Mouse (Mus musculus) left cerebral cortex, postnatal 25 days (tissue): Measurements from ENCODE around the gene Nynrin. TPM values are rescaled to one million over a fixed set of nuclear protein-coding genes. Genes with fewer than 3 reads are reported as not detected.

Experiments
- DNase-seq, 2 experiments: peaks; one replicate each; pipeline ENCODE4 v3.0.0; 2022; ENCODE audit warnings: low spot score in 2 of 2, mixed read lengths in 1 of 2
- intact Hi-C: fragments of 180-260 bp; cut with DNase I; formaldehyde crosslinking; loops from one replicate; pipeline ENCODE4 v1.15.1; 2025
- total RNA-seq, 2 experiments: library from RNA; stranded (reverse); gene quantifications; 2 replicates each; pipeline ENCODE4 v1.2.3; 2021

Gene Nynrin
- total RNA-seq, 2 experiments from 2014 or later, result 6.5 to 10.5 TPM

DNA sequence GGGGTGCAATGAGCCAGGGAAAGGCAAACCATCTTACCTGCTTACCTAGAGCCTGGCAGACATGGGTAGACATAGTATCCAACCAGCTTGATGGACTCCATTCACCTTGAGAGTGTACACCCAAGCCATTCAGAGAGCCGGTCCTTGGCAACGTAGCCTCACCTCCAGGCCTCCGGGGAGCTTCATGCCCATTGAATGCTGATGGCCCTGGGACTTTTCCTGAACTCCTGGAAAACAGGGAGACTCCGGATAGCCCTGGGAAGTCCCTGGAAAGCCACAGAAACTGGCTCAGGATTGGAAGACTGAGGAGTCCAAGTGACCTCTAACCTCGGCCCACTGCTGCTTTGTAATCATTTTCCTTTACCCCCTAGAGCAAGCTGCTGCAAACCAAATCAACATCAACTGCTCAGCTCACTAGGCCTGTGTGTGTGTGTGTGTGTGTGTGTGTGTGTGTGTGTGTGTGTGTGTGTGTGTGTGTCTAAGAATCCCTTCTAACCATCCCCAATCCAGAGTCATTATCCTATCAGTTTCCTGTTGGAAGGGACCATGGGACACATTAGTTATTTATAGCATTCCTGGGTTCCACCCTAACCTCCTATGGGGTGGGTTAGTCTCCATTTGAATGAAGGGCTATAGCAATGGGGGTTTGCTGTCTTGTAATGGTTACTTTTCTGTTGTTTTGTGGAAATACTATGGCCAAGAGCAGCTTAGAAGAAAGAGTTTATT is 18.8 kb upstream of the Nynrin start:
- no peak for DNase-seq
- intact Hi-C loops, result loop anchor here (10.0 kb wide), 1 partner anchor 130 kb away; no protein-coding TSS in a partner anchor

DNA sequence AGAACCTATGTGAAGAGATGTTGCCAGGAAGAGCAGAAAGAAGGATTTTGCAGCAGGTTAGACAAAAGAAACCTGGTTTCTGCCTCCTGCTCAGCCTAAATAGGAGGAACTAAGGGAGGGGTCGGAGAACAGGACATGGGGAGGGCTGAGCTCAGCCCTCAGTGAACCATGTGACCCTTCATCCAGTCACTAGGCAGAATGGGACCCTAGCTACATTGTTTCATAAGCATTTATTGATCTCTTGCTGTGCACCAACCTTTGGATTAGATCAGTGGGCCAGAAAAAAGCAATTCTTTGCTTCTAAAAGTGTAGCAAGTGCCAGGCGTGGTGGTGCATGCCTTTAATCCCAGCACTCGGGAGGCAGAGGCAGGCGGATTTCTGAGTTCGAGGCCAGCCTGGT is 15.5 kb upstream of the Nynrin start:
- no peak for DNase-seq
- intact Hi-C loops, result loop anchor here (10.0 kb wide), 1 partner anchor 134 kb away; no protein-coding TSS in a partner anchor

DNA sequence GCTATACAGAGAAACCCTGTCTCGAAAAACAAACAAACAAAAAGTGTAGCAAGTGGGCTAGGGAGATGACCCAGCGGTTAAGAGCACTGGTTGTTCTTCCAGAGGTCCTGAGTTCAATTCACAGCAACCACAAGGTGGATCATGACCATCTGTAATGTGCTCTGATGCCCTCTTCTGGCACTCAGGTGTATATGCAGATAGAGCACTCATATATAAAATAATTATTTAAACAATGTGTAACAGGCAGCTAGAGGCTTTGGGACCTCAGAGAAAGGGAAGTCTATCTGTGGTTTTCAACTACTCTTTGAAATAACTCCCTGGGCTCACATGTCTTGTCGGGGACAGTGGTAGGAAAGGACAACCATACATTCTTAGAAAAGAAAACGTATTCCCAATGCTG is 15.1 kb upstream of the Nynrin start:
- intact Hi-C loops, result loop anchor here (10.0 kb wide), 1 partner anchor 134 kb away; no protein-coding TSS in a partner anchor
- no peak for DNase-seq

DNA sequence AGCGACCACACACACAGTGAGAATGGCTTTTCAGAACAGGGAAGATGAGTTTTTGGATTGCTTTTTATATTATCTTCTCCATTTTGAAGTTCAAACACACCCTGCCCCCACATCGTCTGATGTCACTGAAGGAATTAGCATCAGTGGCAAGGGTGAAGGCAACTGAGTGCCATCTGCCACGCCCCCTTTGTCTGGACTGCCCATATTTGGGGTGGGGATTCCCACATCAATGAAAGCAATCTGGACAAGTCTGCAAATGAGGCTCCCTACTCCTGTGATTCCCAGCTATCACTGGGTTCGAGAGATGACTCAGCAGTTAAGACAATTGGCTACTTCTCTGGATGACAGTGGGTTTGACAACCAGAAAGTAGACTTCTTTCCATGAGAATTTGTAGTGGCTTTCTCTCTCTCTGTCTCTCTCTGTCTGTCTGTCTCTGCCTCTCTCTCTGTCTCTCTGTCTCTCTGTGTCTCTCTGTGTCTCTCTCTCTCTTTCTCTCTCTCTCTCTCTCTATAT is 12.9 kb upstream of the Nynrin start:
- no peak for DNase-seq
- intact Hi-C loops, result no loop called here

DNA sequence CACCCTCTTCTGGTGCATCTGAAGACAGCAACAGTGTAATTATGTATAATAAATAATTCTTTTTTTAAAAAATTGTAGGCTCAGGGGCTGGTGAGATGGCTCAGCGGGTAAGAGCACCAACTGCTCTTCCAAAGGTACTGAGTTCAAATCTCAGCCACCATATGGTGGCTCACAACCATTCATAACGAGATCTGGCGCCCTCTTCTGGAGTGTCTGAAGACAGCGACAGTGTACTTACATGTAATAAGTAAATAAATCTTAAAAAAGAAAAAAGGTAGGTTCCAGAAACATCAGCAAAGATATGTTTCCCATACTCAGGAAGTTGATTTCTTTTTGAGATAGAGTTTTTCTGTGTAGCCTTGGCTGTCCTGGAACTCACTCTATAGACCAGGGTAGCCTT is 11.0 kb upstream of the Nynrin start:
- intact Hi-C loops, result no loop called here
- no peak for DNase-seq

DNA sequence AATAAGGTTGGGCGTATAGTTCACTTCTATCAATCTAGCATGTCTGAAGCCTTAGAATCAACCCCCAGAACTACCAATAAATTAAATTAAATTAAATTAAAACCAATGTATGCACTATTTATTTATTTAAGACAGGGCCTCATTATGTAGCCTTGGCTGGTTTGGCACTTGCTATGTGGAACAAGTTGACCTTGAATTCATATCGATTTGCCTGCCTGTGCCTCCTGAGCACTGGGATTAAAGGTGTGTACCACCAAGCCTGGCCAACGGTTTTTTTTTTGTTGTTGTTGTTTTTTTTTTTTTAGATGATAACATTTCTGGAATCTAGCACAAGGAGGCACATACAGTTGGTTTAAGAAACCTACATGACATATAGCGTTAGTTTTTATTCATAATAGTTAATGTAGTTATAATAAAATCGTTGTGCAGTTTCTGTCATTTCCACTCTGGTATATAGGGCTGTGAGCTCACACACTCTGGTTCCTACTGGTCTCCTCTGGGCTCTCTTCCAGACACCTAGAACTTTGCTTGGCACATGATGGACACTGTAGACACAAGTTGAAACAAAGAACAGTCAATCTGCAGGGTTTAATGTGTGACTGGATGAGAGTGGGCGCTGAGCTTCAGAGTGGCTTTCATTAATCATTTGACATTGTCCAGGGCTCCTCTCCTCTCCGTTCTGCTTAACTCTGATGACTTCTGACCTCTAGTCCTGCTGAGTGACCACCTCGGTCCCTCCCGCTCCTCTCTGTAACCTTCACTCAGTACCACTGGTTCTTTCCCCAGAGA is 8.1 kb upstream of the Nynrin start:
- DNase-seq, result no peak
- intact Hi-C loops, result no loop called here

DNA sequence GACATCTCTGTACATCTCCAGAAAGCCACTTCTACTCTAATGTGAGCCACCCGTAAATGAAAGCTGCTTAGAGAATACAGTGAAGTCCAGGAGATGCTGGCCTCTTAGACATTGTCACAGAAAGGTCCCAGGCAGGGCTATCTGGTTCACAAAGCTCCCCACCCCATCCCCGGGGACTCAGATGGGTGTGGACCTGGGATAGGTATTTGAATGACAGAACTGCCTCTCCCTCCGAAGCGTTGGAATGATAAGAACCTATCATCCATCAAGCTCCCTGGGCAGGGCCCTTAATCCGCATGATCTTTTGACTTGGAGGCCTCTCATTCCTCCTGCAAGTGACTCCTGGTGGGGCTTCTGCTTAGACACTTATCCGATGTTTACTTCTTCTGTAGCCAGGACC is 2.9 kb upstream of the Nynrin start:
- intact Hi-C loops, result no loop called here
- no peak for DNase-seq

DNA sequence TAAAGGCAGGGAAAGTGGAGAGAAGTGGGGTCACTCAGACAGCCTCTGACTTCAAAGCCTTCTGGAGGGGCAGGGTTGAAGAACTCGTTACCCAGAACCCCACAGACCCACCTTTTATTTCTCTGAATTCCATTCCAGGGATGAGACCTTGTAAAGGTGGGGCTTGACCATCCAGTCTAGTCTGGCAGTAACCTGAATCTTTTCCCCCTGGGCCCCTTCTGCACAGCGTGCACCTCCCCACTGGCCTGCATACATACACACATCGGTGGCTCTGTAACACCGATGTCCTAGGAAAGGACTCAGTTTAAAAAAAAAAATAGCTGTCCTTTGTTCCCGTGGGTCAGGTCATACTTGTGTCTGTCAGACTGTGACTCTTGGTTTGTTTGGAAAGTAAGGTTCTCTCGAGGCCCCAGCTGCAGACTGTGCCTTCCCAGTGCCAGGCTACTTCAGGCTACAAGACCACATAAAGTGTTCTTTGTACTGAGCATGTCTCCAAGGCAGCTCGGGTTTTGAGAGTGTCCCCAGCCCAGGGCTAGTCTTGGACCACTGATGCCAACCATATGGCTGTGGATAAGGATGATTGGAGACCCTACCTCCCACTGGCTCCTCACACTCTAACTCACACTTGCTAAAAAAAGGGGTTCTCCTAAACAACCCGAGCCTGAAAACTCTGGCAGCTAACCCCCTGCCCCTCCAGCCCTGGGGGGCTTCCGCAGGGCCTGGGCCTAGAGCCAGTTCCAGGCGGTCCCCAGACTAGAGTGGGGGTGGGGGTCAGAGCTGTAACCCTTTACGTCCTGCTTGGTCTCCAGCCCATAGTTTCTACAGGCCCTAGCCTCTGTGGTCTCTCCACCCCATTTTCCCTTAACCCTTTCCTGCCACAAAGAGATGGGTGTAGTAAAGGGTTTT is 911 bp upstream of the Nynrin start:
- no peak for DNase-seq
- intact Hi-C loops, result no loop called here

DNA sequence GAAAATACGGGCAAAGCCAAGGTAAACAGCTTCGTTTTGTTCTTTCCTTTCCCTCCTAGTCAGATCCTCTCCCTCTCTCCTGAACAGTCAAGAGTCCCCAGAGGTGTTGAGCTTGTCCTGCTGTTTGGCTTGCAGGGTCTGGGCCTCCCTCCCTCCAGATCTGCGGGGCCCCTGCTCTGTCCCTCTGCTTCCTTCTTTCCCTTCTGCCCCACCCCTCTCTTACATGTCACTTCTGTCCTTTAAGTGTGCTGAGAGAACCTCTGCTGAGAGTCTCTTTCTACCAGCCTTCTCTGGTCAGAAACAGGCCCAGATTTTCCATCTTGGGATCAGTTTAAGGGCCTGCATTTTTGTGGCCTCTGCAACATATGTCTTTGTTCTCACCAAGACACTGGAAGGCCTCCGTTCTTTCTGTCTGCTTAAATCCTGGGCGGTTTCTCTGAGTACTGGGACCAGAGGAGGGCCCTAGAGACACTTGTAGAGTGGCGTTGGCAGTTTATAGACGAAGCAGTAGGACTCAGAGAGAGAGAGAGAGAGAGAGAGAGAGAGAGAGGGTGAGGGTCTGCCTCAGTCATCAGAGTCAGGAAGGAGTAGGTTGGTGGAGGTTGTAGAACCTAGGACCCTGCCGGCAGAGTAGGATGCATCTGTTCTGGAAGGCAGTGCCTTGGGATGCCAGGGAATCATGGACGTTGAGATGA is 743 bp downstream of the Nynrin start:
- DNase-seq, result no peak
- intact Hi-C loops, result no loop called here

DNA sequence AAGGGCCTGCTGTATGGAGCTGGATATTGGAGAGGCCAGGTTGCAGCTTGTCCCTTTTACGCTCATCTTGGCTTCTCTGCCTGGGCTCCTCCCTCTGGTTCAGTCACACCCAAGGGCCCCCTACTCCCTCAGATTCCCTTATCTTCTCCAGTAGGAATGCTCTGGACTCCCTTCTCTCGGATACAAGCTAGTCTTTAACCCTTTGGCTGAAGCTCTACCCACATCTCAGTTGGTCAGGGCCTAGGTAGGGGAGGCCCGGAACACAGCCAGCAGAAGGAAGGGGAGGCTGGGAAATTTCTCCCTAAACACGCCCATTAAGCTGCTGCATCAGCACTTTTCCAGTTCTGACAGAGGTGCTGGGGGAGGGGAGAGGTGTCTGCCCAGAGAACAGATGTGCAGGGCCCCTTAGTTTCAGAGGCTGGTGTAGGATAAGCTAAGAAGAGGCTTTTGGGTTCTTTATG is 1.3 kb downstream of the Nynrin start:
- no peak for DNase-seq
- intact Hi-C loops, result no loop called here

DNA sequence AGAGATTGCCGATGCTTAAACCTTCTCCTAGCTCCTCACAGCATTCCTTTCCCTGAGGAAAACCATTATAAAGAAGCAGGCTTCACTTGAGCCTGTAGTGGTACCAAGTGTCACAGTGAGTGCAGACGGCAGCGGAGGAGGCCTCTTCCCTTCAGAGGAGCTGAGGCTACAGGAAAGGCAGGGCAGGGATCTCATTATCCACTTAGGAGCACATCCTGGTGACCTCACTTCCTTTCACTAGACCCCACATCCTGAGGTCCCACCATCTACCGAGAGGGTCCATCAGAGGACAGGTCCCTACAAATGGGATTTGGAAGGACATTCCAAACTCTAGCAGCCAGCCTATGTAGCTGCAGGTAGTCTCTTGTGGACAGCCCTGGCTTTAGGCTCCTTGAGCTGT is 3.8 kb downstream of the Nynrin start:
- intact Hi-C loops, result no loop called here
- no peak for DNase-seq

DNA sequence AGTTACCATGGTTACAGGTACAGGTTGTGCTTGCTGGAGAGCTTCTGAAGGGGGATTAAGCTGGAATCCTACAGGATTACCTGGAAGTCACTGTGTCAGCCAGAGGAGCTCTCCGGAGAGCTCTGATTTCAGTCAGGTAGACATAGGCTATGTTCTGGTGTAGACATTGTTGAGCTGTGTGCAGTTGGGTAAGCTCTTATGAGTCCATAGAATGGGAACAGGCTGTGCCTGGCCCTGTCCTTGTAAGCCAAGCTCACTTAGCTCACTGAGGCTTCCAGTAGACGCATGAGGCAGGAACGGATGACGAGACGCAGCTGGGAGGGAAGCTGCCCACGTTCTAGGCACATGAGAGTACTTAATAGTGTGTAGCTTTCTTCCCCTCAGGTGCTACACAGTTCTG is 8.4 kb downstream of the Nynrin start:
- intact Hi-C loops, result loop anchor here (2.0 kb wide), 1 partner anchor 39 kb away; the partner anchor contains the start of gene Nfatc4
- no peak for DNase-seq

DNA sequence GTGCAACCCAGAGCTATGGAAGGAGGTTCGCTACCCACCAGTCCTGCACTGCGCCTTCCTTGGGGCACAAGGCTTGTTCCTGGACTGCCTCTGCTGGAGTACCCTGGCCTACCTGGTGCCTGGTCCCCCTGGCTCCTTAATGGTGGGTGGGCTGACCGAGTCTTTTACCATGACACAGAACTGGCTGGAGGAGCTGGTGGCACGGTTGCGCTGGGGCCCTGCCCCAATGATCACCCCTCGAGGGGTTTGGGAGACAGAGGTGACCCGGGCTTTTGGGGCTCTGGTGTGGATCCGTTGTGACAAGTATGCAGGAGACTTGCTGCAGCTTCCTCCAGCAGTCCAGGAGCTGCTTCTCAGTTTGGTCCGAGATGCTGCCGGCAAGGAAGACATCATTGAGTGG is 9.2 kb downstream of the Nynrin start:
- no peak for DNase-seq
- intact Hi-C loops, result loop anchor here (2.0 kb wide), 1 partner anchor 40 kb away; the partner anchor contains the start of gene Nfatc4

DNA sequence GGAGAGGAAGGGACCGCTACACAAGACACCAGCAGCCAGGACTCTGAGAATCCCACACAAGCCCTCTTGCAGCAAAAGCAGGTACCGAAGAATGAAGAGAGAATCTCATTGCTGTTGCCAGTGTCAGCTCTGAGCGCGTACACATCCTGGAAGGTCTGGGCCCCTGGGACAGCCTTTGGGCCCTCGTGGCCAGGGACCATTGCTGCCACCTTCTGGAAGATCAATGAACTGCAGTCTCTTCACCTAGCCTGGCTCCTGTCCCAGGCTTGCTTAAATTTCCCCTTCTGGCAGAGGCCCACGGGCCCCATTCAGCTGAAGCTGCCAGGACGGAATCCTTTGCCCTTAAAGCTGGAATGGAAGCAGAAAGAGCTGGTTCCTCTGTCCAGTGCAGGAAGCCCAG is 10.0 kb downstream of the Nynrin start:
- peak; percentile 54 to 66 for DNase-seq
- intact Hi-C loops, result loop anchor here (2.0 kb wide), 2 partner anchors 41 to 83 kb away; partner anchors contain the start of gene Nfatc4

DNA sequence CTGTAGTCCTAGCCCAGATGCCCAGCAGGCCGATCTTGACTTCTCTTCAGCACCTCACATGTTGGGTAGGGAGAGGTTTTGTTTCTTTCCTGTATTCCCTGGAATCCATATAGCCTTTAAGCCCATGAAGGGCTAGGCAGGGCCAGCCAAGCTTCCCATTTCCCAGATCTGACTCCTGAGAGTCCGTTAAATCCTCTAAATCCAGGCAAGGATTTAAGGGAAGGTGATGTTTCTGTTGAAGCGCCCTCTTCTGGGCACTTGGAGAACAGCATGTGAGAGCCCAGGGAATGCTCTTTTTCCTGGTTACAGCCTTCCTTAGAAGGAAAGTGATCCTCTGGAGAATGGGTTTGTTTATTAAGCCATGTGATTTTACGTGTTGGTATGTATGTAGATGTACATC is 13.2 kb downstream of the Nynrin start:
- intact Hi-C loops, result no loop called here
- peak; percentile 53 to 60 for DNase-seq

DNA sequence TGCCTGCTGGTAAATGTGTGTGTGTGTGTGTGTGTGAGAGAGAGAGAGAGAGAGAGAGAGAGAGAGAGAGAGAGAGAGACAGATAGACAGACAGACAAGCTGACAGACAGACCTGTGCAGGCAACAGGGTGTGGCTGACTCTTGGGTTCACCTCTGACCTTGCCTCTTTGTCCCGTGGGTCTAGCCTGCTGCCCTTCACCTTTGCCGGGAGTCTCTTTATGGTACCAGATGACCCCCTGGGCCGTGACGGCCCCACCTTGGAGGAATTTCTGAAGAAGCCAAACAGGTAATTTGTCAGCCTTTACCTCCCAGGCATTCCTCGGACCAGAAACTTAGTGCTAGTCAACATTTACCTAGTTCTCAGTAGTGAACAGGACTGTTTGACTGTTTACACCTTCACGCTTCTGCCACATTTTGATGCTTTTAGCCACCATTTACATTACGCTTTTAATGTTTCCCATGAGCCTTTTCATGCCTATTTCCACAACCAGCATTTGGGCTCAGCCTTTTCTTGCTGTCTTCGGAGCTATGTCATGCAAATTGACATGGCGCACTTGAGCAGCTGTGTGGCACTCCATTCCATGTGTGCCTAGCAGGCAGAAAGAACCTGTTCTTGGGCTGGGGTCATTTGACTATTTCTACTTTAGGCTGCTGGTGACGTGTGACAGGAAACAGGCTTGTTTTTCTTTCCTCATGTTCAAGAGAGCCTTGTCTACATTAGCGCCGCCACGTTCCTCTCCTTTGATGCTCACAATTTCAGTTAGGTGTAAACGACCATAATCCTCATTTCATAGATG is 14.6 kb downstream of the Nynrin start:
- intact Hi-C loops, result no loop called here
- DNase-seq, result no peak

DNA sequence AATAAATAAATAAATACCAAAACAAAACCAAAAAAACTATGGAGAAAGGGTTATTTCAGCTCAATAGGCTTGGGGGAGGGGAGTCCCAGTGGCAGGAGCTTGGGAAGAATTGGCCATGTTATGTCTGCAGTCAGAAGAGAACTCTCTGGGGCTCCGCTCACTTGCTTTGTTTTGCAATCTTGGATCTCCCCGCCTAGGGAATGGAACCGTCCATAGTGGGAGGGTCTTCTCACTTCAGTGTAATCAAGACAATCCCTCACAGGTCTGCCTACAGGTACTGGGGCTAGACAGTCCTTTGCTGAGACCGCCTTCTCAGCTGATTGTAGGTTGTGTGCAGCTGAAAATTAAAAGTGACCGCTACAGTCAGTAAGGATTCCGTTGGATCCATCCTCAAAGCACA is 15.7 kb downstream of the Nynrin start:
- intact Hi-C loops, result no loop called here
- no peak for DNase-seq

DNA sequence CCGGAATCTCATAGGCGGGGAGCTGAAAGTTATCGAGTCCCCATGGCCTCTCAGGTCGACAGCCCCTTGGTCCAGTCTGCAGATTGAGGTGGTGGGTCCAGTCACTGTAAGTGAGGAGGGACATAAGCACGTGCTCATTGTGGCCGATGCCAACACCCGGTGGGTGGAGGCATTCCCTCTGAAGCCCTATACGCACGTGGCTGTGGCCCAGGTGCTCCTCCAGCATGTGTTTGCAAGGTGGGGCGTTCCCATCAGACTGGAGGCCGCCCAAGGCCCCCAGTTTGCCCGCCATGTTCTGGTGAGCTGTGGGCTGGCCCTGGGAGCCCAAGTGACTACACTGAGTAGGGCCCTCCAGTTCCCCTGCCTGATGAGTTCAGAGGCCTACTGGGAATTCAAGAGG is 18.2 kb downstream of the Nynrin start:
- intact Hi-C loops, result no loop called here
- no peak for DNase-seq
